Mouse (Mus musculus) right cerebral cortex, adult 18-20 months (tissue): ENCODE data around the gene Hist1h2af.

Experiments used
- DNase-seq: peaks from one replicate; pipeline ENCODE4 v3.0.0; 2022; ENCODE audit warnings: mixed read lengths

The Hist1h2af gene

DNA sequence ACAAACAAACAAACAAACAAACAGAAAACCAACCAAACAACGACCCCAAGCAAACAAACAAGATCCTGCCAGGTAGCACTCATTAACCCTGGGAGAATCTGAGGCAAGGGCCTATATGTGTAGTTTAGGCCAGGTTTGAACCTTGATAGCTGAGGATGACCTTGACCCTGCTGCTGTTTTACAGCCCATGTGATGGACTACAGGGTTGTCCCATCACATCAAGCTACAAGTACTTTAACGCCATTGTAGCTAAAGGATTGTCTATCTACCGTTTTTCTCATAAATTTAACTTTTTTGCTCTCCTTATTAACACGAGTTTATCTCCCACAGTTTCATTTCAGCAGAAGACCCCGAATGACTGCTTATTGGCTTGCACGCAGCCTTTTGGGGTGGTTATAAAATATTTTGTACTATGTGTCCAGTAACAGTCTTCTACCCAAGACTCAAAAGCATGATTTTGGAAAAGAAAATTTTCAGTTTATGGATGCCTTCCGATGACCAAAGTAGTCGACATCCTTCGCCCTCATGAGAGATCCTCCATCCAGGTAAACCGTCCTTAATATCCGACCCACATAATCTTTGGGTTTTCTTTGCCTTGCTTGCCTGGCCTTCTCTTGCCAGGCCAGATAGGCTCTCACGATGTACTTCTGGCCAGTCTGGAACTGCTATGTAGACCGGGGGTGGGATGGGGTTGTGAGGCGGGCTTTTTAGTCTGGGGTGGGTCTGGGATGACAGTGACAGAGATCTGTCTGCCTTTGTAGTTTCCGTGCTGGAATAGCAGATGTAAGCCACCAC, 17.7 kb upstream of the Hist1h2af start:
- DNase-seq: no peak

DNA sequence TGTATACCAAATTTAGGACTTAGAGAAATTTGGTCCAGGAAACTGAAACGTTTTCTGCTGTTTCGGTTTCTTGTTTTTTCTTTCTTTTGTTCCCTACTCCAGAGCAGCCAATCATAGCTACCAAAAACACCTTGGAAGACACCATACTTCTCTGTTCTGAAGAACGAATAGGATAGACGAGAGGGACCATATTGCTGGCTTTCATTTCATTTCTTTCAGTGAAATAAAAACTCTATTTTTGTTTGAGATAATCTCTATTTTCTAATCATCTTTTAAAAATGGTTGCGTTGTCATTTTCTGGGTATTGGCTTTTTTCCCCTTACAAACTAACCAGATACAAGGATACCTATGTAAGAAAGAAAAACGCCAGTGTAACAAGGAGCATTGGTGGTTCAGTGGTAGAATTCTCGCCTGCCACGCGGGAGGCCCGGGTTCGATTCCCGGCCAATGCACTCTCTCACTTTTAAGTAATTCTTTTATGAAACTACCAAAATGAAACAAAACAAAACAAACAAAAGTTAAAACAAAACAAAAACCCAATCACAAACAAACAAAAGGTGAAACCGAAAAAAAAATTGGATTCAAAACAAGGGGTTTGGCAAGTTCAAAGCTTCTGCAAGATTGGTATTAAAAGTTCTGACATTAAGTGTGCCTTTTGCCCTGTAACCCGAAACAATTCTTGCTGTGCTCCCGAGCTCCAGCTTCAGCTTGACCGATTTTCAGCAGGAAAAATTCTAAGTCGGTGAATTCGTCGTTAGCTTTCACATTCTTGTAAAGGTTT, 16.7 kb upstream of the Hist1h2af start:
- DNase-seq: peak; percentile 66

DNA sequence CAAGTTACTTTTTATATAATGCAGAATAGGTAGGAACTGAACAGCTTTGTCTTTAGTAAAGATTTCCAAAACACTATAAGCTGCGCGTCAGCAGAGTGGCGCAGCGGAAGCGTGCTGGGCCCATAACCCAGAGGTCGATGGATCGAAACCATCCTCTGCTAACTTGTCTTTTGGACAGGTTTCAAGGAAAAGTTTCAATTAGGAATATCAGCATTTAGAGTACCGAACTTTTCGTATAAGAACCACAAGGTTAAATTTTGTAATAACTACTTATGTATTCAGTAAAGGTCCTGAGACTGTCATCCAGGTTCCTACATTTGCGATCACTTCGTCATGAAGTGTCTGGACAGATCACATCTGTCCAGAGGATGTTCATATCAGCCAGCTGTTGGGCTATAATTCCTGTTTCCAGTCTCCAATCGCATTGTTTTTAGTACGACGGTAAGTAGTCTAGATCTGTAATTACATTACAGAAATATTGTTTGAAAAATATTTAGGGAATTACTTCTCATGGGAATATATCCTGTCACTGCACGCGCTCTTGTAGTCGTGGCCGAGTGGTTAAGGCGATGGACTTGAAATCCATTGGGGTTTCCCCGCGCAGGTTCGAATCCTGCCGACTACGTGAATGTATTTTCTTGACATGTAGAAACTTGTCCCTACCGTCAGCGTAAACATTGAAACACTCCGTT, 16.0 kb upstream of the Hist1h2af start:
- DNase-seq: peak; percentile 91

DNA sequence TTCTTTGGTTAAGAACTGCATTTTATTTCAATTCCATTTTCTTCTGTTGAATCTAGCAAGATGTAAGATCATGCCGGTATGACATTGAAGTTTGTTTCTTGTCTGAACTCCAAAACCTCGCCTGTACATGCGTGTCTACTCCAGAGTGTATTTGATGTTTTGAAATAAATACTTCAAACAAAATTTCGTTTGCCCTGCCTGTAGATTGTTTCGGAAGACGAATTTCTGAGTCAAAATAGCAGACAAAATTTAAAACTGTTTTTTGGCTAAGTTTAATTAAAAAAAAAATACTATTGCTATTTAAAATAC, 15.5 kb upstream of the Hist1h2af start:
- no peak for DNase-seq

DNA sequence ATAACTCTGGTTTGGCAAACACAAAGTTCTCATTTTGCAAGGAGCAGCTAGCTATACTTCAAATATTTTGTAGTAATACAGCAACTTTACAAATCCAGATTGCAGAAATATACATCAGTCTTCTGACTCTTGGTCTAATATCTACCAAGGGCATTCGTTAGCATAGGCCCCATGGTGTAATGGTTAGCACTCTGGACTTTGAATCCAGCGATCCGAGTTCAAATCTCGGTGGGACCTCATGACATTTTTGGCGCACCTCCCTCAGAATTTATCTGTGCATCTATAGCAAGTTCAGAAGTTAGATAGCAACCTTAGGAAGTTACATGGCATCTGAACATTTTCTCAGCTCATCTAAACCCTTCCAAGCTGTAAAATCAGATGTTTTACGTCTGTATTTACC, 14.8 kb upstream of the Hist1h2af start:
- peak; percentile 85 for DNase-seq

DNA sequence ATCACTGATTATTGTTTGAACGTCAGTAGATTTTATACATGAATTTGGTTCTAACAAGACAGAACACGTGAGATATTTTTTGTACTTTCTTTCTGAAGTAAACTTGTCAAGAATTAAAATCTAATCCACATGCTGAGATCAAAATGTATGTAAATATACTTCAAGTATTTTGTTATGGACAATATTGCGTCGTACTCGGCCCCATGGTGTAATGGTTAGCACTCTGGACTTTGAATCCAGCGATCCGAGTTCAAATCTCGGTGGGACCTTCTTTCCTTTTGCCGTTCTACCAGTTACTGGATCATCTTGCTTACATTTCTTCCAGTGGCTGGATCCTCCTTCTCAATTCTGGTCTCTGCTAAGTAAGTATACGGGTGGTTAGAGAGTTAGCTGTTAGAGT, 14.3 kb upstream of the Hist1h2af start:
- DNase-seq: peak; percentile 81

DNA sequence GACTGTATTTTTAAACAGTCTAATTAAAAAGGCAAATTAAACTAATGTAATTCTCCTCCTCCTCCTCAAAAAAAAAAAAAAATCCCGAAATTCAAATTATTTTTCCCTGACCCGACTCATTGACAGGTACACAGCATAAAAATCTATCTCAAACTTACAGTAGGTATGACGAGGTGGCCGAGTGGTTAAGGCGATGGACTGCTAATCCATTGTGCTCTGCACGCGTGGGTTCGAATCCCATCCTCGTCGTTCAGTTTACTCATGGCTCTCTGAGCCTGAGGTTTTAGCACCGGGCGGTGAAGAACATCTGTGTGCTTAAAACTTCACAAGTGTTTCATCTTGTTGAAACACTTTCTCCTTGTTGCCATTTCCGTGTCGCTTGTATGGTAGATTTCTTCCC, 12.0 kb upstream of the Hist1h2af start:
- DNase-seq: peak; percentile 84

DNA sequence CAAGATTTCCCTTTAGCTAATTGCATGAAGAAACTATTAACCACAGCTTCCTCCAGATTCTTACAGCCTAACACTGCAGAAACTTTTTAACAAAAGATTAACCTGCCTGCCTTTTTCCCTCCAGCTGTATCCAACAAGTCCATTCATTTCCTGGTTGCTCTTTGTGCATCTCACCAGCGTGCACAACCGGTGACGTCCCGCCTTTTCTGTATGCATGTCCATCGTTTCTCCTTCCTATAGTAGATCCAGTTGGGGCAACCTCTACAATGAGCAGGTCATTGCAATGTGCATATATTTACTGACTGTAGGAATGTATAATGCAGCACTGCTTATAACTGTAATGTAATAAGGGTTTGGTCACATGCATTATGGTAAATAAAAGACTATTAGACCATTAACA, 9.7 kb upstream of the Hist1h2af start:
- no peak for DNase-seq

DNA sequence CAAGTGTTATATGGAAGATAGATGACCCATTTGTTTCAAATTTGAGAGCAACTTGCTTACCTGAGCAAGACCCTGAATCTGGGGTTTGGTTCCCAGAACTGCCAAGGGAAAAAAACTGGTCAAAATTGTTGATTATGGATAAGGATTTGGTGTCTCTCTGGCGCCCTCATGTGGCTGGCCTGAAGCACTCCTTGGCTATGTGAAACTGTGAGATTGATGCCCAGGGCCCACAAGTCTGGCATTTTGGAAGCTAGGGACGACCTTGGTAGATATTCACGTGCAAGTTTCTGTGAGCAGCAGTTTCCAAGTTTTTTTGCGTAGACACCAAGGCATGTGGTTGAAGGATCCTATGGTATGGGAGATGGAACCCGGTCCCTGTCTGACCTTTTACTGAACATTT, 9.1 kb upstream of the Hist1h2af start:
- peak; percentile 60 for DNase-seq

DNA sequence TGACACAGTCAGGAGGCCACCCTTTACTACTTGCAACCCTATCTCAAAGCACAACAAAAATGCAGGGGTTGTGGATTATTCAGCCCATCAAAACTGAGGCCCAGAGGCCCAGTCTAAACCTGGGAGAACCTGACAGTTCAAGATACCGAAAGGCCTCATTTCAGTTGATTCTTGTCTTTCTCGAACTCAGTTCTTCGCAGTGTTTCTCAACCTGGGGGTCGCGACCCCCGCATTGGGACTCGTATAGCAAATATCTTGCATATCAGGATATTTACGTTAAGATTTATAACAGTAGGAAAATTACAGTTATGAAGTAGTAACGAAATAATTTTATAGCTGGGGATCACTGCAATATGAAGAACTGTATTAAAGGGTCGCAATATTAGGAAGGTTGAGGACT, 7.8 kb upstream of the Hist1h2af start:
- DNase-seq: no peak

DNA sequence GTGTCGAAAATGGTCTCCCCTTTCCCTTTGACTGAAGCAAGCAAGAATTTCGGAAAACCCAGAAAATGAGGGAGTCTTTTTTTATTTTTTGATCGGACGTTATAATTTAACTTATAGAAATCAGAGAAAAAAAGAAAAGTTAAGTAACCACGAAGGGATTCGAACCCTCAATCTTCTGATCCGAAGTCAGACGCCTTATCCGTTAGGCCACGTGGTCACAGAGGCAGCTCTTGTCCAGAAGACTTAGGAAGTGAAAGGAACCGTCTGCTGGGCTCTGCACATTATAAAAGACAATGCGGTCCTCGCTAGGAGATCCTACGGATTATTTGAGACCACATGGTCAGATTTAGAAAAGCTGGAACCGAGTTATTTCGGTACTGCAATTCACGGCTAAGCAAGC, 7.4 kb upstream of the Hist1h2af start:
- peak; percentile 88 for DNase-seq

DNA sequence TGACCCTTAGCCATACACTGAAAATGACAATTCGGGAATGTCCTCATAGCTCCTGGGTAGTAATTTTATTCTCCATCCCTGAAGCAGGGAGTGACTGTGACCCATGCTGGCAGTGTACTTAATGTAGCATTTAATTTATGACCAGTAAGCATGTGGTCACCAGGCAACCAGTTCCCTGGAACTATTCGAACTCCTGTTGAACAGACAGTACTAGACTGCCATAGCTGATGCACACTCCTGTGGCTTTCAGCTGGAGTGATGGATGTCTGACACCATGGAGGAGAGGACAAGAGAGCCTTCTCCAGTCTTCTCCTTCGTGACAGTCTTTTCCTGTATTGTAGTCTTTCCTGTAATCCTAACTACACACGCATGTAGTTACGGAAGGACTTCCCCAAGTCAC, 4.7 kb upstream of the Hist1h2af start:
- DNase-seq: no peak

DNA sequence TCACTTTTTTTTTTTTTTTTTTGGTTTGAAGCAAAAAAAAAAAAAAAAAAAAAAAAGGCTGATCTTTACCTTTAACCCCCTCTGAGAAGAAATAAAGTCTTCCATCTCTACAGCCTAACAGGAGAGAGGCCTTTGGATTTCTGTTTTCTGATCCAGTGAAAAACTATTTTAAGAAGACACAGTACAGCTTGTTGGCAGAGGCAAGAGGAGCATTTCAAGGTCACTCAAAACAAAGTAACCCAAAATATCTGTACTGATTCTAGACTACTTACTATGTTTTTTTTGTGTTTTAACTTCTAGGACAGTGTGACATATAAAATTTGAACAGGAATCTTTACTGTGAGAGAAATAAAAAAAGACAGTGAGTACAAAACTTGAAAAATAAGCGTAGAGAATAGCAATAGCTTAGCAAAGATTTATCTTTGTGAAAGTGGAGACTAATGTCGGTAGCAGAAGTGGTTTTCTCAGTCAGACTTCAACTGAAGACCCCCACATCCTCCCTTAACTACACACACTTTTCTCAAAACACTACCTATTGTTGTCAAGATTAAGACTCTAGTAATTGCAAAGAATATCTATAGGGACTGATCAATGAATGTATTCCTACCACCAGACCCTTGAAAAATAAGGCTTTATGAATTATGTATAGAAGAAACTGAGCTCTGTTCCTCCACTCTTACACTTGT, 4.1 kb upstream of the Hist1h2af start:
- no peak for DNase-seq

DNA sequence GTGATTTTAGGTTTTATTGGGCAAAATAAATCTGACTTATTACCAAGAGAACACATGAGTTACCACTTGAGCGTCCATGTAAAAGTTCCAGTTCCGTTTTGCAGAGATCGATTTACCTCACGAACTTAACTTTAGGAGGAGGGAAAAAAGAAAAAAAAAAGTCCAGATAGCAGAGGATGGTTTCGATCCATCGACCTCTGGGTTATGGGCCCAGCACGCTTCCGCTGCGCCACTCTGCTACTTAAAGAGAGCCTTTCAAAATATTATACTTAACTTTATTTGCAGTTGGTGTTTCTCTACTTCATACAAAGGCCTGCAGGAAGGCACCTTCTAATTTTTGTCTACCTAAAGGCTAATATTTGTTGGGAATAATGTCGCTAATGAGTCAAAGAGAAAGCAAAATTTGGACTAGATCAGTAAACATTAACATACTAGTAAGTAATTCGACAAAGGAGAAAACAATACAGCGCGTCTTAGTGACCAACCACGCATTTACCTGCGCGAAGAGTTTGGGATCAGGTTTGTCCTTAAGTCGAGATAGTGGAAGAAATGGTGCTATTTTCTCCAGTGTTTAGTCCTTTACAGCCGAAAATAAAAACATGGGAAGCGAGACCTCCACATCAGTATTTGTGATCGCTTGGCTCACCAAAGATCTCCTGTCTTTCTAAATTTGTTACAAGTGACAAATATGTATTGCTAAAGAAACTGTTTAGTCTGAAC, 3.4 kb upstream of the Hist1h2af start:
- DNase-seq: peak; percentile 53

DNA sequence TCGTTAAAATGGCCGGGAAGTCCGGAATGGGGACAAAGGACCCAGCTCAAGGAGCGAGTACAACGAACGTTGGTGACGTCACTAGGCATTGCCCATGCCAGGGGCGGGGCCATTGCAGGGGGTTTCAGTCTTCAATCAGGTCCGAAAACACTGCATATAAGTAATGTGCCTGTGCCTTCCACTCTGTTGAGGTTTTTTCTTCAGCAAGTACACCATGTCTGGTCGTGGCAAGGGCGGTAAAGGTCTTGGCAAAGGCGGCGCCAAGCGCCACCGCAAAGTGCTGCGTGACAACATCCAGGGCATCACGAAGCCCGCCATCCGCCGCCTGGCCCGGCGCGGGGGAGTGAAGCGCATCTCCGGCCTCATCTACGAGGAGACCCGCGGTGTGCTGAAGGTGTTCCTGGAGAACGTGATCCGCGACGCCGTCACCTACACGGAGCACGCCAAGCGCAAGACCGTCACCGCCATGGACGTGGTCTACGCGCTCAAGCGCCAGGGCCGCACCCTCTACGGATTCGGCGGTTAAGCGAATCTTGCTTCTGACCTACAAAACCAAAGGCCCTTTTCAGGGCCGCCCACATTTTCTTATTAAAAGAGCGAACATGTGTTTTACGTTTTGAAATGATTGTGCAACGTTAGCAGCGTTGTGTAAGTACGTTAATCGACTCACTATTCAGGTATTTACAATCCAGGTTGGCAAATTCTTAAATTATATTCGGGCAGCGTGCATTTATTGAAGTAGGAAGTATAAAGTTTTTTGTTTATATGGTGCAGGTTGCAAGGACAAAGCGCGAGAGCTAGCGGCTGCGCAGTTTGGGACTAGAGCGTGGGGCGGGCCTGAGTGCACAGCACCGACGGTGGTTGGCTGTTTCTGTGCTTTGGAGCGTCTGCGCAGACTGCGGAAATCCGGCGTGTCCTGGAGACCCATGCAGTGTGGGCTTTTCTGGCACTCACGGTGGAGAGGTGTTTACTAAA, 2.5 kb upstream of the Hist1h2af start, which contains the start of gene Hist1h4h:
TSS of gene Hist1h4h (plus strand) at position 150 of the 975 bp plus-strand sequence.
- DNase-seq: peak; percentile 97

DNA sequence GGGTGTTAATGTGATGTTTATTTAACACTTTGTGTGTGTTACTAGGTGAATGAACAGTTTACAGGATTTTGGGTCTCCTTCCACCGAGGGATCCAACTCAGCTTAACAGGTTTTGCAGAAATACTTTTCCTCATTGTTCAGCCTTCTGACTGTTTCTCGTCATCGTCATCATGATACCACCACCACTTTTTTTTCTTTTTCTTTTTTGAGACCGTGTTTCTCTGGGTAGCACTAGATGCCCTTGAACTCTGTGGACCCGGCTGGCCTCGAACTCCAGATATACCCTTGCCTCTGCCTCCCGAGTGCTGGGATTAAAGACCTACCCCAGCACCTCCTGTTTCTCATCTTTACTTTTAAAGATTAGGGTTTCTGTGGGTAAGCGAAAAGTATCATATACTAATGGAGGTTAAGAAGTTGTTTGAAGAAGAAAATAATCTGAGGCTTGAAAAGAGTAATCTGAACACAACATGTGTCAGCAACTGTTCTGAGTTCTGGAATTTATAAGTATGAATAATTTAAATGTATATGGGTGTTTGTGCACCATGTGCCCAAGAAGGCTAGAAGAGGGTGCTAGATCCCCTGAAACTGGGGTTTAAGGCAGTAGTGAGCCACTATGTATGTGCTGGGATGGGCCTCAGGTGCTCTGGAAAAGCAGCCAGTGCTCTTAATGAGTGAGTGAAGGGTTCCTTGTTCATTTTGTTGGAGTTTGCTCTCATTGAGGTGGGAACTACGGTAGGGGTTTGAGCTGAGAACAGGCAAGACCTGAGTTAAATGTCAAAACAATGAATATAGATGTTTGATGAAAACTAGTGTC, 1.2 kb upstream of the Hist1h2af start:
- no peak for DNase-seq

DNA sequence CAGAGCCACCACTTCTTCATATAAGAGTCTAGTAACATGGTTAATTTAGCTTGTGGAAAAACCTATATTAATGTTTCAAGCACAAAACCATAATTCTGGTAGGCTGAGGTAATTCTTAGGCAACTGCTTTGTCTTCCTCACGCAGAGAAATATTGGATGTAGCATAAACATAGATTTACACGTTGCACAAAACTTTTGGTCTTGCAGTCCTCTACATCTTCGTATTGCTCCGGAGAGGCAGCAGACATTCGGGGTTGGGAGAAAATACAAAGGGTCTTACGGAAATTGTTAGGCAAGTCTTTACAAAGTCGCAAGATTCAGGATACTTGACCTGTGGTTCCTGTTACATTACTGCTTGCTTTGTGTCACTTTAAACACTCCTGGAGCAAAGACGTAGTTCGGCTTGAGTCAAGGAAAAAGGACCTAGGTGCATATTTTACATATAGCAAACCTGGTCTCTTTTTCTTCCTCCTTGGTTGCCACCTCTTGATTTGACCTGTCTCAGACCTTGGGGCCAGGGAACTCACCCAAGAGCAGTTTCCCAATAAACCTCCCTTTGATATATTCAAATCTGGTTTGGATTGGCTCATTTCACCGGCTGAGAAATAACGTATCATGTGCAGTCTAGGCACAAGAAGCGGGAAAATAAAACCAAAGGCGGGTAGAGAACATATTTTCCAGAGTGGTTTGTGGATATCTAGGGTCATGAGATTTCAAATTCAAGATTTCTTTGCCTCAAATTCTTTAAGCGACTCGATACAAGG, 844 bp downstream of the Hist1h2af start:
- peak; percentile 37 for DNase-seq

DNA sequence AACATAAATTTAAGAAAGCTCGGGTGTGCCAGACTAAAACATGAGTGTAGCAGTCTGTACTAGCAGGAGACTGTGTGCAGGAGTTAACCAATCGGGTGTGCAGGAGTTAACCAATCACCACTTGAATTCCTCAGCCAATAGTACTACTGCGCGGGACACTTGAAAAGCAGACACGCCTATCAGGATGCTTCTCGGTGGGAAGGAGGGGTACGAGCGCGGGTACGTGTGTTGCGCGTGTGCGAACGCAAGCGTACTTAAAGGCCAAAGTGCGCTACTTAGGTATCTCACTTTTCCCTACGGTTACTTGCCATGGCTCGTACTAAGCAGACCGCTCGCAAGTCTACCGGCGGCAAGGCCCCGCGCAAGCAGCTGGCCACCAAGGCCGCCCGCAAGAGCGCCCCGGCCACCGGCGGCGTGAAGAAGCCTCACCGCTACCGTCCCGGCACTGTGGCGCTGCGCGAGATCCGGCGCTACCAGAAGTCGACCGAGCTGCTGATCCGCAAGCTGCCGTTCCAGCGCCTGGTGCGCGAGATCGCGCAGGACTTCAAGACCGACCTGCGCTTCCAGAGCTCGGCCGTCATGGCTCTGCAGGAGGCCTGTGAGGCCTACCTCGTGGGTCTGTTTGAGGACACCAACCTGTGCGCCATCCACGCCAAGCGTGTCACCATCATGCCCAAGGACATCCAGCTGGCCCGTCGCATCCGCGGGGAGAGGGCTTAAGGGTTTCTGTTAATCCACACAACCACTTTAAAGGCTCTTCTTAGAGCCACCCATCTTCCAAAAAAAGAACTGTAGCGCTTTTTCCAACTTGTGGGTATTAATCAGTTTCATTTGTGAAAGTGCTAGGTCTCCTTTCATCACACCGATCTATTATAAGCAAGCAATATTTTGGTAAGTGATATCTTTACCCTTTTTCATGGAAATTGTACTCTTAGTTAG, 1.7 kb downstream of the Hist1h2af start, which contains the start of gene Hist1h3g:
TSS of gene Hist1h3g (plus strand) at position 286 of the 939 bp plus-strand sequence.
- DNase-seq: peak; percentile 93
